8 mouse cellular contexts compared by ENCODE assay signal in genomic region chr3:157717313-157717921, GRCm38 (mm10).
DNase-seq lines count a peak whose midpoint lies in the region; ATAC-seq and TF ChIP-seq lines count a peak whose summit lies in the region.

No protein-coding gene starts in this region.

- ATAC-seq in intestine, embryonic 15.5 days: peak; percentile 55
- ATAC-seq in midbrain, embryonic 12.5 days (ENCODE audit: low FRiP score, low read depth): peak; percentile 63

- H3K4me3 ChIP-seq in intestine, embryonic 15.5 days (replicated peaks): no peak overlapping the region
- H3K4me3 ChIP-seq in midbrain, embryonic 12.5 days: no peak overlapping the region
- no peak overlapping the region for H3K4me3 ChIP-seq in spleen, adult 2 months (ENCODE audit: extremely low read depth, insufficient read depth, insufficient read length)

- peak; percentile 33 for DNase-seq in heart, adult 8-10 months (ENCODE audit: low spot score)
- no peak for DNase-seq in heart, adult 11 months
- DNase-seq in cerebellum, adult 9-10 months: peak; percentile 56
- peak; percentile 56 to 72 for DNase-seq in frontal cortex, postnatal 25 days (ENCODE audit: low spot score in 2 of 2)
- DNase-seq in left cerebral cortex, adult 9 months (ENCODE audit: low spot score in 2 of 2): peak; percentile 2 to 72
- DNase-seq in spleen, adult 2 months (ENCODE audit: low read depth in 1 of 2, low spot score in 2 of 2): peak in 1 of 2 experiments; percentile 35

- H3K4me2 ChIP-seq in intestine, embryonic 15.5 days (replicated peaks): no peak overlapping the region
- H3K4me2 ChIP-seq in midbrain, embryonic 12.5 days (replicated peaks): no peak overlapping the region

- H3K4me1 ChIP-seq in intestine, embryonic 15.5 days (replicated peaks): no peaks in the 10 kb centered on the region
- H3K4me1 ChIP-seq in midbrain, embryonic 12.5 days: no peaks in the 10 kb centered on the region
- H3K4me1 ChIP-seq in spleen, adult 2 months (ENCODE audit: control insufficient read depth, insufficient read depth, insufficient read length): no peaks in the 10 kb centered on the region

- no peaks in the 10 kb centered on the region for H3K36me3 ChIP-seq in intestine, embryonic 15.5 days
- no peaks in the 10 kb centered on the region for H3K36me3 ChIP-seq in midbrain, embryonic 12.5 days
- no peaks in the 10 kb centered on the region for H3K36me3 ChIP-seq in spleen, adult 2 months (ENCODE audit: control insufficient read depth, insufficient read depth, low read length)

- TF ChIP-seq CTCF in spleen, adult 2 months (IDR thresholded peaks at IDR 0.05; ENCODE audit: extremely low read depth, insufficient read depth, insufficient read length, insufficient replicate concordance): peak; percentile 70; the same call in 1 of the 2 replicates

- no peak overlapping the region for H3K27ac ChIP-seq in intestine, embryonic 15.5 days
- H3K27ac ChIP-seq in midbrain, embryonic 12.5 days (replicated peaks): no peak overlapping the region
- no peak overlapping the region for H3K27ac ChIP-seq in spleen, adult 2 months (ENCODE audit: insufficient read depth, low read length)

- H3K9me3 ChIP-seq in intestine, embryonic 15.5 days: no peaks in the 10 kb centered on the region
- H3K9me3 ChIP-seq in midbrain, embryonic 12.5 days: no peaks in the 10 kb centered on the region

- no peak overlapping the region for H3K9ac ChIP-seq in intestine, embryonic 15.5 days
- no peak overlapping the region for H3K9ac ChIP-seq in midbrain, embryonic 12.5 days (replicated peaks)

- 22% methylated on average over 7 of the region's 7 CpGs for WGBS in intestine, embryonic 15.5 days
- 27% methylated on average over 7 of the region's 7 CpGs for WGBS in midbrain, embryonic 12.5 days
- 12% methylated on average over 7 of the region's 7 CpGs for WGBS in spleen, adult 2 months

- no peaks in the 10 kb centered on the region for H3K27me3 ChIP-seq in intestine, embryonic 15.5 days (replicated peaks)
- H3K27me3 ChIP-seq in midbrain, embryonic 12.5 days: 0 out of 2 replicates have a peak, but pooled peaks cover 8% of the 10 kb centered on the region
- H3K27me3 ChIP-seq in spleen, adult 2 months (ENCODE audit: control insufficient read depth, insufficient read depth, low read length): no peaks in the 10 kb centered on the region

- TF ChIP-seq POLR2A in spleen, adult 2 months (IDR thresholded peaks at IDR 0.05; ENCODE audit: low read depth, low read length): no peak
